Mouse (Mus musculus): ENCODE results near the gene Diras2. TPM values are rescaled to one million over a fixed set of nuclear protein-coding genes. Genes with fewer than 3 reads are reported as not detected.
A peak's percentile ranks its signal among the peaks of the same experiment; 100 is the strongest.

Diras2 gene
- polyA plus RNA-seq, 1 experiment, result 0.91 TPM

DNA sequence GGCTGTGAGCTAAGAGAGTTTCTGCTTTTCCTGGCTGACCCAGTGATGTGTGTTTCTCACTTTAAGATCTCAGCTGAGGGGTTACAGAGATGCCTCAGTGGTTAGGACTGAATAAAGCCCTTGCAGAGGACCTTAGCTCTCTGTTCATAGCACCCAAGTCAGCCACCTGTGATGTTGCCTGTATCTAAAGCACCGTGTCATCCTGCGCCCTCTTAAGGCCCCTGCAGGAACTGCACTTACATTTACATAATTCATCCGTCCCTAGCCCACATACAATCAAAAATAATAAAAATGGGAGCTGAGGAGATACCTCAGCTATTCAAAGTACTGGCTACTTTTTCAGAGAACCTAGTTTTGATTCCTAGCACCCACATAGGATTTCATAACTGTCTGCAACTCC is 54.9 kb downstream of the Diras2 start:
- H3K27ac ChIP-seq (ENCODE audit: insufficient read depth, low read depth, low read length), result no peak overlapping the region
- TF ChIP-seq POLR2A (IDR thresholded peaks at IDR 0.05; ENCODE audit: borderline replicate concordance, low read depth, low read length) (no peak), CTCF (IDR thresholded peaks at IDR 0.05; ENCODE audit: low read depth, low read length) (0 out of 2 replicates have a peak, but pooled peaks have one; percentile 16)
- H3K4me1 ChIP-seq (ENCODE audit: control insufficient read depth, insufficient read depth, low read length), result no peaks in the 10 kb centered on the region
- H3K4me3 ChIP-seq (ENCODE audit: insufficient read depth, low read length), result no peak overlapping the region

GRCm38 (mm10) chr13:52475264-52475663 is 55.8 kb downstream of the Diras2 start:
- Histone ChIP-seq H3K4me1 (ENCODE audit: control insufficient read depth, insufficient read depth, low read length) (no peaks in the 10 kb centered on the region), H3K27ac (ENCODE audit: insufficient read depth, low read depth, low read length) (no peak overlapping the region), H3K4me3 (ENCODE audit: insufficient read depth, low read length) (no peak overlapping the region)
- TF ChIP-seq CTCF (IDR thresholded peaks at IDR 0.05; ENCODE audit: low read depth, low read length), result no peak
- TF ChIP-seq POLR2A (IDR thresholded peaks at IDR 0.05; ENCODE audit: borderline replicate concordance, low read depth, low read length), result no peak

GRCm38 (mm10) chr13:52474807-52475206 is 56.3 kb downstream of the Diras2 start:
- no peak for TF ChIP-seq CTCF (IDR thresholded peaks at IDR 0.05; ENCODE audit: low read depth, low read length)
- no peak for TF ChIP-seq POLR2A (IDR thresholded peaks at IDR 0.05; ENCODE audit: borderline replicate concordance, low read depth, low read length)
- H3K4me1 ChIP-seq (ENCODE audit: control insufficient read depth, insufficient read depth, low read length), result no peaks in the 10 kb centered on the region
- no peak overlapping the region for H3K4me3 ChIP-seq (ENCODE audit: insufficient read depth, low read length)
- H3K27ac ChIP-seq (ENCODE audit: insufficient read depth, low read depth, low read length), result no peak overlapping the region

DNA sequence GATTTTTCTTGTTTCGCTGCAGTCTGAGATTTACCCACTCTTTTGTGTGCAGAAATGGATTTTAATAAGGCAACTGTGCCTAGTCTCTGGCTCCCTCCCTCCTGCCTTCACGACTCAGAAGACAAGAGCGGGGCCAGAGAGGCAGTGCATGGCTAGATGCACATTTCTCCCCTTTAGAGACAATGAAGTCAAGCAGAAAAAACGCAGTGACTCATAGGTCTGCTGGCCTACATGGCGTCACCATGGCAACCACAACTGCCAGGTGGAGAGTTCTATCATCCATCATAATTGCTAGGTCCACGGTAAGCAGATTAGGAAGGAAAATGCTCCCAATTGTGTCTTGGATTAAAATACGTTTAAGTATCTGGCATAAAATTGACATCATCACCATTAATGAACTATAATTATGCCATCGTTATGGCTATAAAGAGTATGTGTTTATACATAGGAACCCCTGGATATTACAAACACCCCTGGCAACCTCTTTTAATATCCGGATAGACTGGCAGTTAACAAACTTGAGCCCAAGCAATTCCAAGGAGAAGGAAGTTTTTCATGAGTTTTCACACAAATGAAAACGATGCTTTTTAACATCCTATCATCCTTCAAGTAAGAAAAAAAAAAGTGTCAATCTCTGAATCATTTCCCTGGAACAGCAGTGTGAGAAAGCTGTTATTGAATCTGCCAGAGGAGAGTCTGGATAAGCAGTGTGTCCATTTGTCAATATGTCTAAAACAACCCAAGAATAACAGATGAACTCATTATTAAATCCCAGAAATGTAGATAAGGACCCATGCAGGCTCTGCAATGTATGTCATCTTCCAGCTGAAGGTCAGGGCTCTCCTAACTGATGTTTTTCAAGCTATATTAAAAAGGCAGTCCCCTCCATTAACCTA is 61.0 kb downstream of the Diras2 start:
- no peak overlapping the region for H3K27ac ChIP-seq (ENCODE audit: insufficient read depth, low read depth, low read length)
- no peak for TF ChIP-seq CTCF (IDR thresholded peaks at IDR 0.05; ENCODE audit: low read depth, low read length)
- no peak for TF ChIP-seq POLR2A (IDR thresholded peaks at IDR 0.05; ENCODE audit: borderline replicate concordance, low read depth, low read length)
- no peak overlapping the region for H3K4me3 ChIP-seq (ENCODE audit: insufficient read depth, low read length)
- H3K4me1 ChIP-seq (ENCODE audit: control insufficient read depth, insufficient read depth, low read length), result no peaks in the 10 kb centered on the region

- TF ChIP-seq CTCF (IDR thresholded peaks at IDR 0.05; ENCODE audit: low read depth, low read length) (no peak), POLR2A (IDR thresholded peaks at IDR 0.05; ENCODE audit: borderline replicate concordance, low read depth, low read length) (no peak)
These were observed 65.9 kb downstream of the Diras2 start for GRCm38 (mm10) chr13:52465141-52465540.

GRCm38 (mm10) chr13:52459982-52460381 is 71.1 kb downstream of the Diras2 start:
- no peaks in the 10 kb centered on the region for H3K4me1 ChIP-seq (ENCODE audit: control insufficient read depth, insufficient read depth, low read length)
- TF ChIP-seq CTCF (IDR thresholded peaks at IDR 0.05; ENCODE audit: low read depth, low read length), result no peak
- no peak for TF ChIP-seq POLR2A (IDR thresholded peaks at IDR 0.05; ENCODE audit: borderline replicate concordance, low read depth, low read length)
- H3K4me3 ChIP-seq (ENCODE audit: insufficient read depth, low read length), result no peak overlapping the region
- H3K27ac ChIP-seq (ENCODE audit: insufficient read depth, low read depth, low read length), result no peak overlapping the region

More at GRCm38 (mm10) chr13:52465141-52465540, 65.9 kb downstream of the Diras2 start:
- Histone ChIP-seq H3K4me3 (ENCODE audit: insufficient read depth, low read length) (no peak overlapping the region), H3K27ac (ENCODE audit: insufficient read depth, low read depth, low read length) (no peak overlapping the region), H3K4me1 (ENCODE audit: control insufficient read depth, insufficient read depth, low read length) (no peaks in the 10 kb centered on the region)

- Histone ChIP-seq H3K4me3 (ENCODE audit: insufficient read depth, low read length) (no peak overlapping the region), H3K4me1 (ENCODE audit: control insufficient read depth, insufficient read depth, low read length) (no peaks in the 10 kb centered on the region), H3K27ac (ENCODE audit: insufficient read depth, low read depth, low read length) (no peak overlapping the region)
- TF ChIP-seq POLR2A (IDR thresholded peaks at IDR 0.05; ENCODE audit: borderline replicate concordance, low read depth, low read length), result no peak
- no peak for TF ChIP-seq CTCF (IDR thresholded peaks at IDR 0.05; ENCODE audit: low read depth, low read length)
These were observed 73.2 kb downstream of the Diras2 start for GRCm38 (mm10) chr13:52457889-52458324.

DNA sequence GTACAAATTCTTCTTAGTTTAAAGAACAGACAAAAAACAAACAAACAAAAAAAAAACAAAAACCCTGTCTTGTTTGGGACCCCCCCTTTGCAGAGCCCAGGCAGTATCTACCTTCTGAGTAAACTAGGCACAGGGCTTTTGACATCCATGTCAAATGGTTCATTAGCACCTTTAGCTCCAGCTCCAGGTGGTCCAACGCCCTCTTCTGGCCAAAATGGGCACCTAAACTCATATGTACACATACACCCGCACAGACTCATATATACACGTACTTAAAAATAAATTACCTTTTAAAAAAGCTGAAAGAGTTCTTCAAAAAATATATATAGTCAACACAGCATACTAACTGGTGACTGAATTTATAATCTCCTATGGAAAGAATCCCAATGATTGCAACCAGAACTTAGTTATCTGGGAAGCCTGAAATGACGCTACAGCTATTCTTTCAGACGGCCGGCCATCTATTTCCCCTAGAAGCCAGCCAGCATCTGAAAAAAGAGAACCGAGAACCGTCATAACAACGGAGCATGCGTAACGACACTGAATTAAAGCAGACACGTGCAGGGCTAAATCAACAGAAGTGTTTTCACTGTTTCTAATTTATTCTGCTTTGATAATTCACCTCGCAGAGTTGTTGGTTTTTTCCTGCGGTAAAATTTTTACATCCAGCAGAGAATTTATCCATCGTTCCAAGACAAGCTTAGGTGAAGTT is 73.7 kb downstream of the Diras2 start:
- Histone ChIP-seq H3K4me1 (ENCODE audit: control insufficient read depth, insufficient read depth, low read length) (no peaks in the 10 kb centered on the region), H3K27ac (ENCODE audit: insufficient read depth, low read depth, low read length) (no peak overlapping the region), H3K4me3 (ENCODE audit: insufficient read depth, low read length) (no peak overlapping the region)
- TF ChIP-seq CTCF (IDR thresholded peaks at IDR 0.05; ENCODE audit: low read depth, low read length), result no peak
- no peak for TF ChIP-seq POLR2A (IDR thresholded peaks at IDR 0.05; ENCODE audit: borderline replicate concordance, low read depth, low read length)

GRCm38 (mm10) chr13:52455329-52455728 is 75.8 kb downstream of the Diras2 start:
- Histone ChIP-seq H3K4me3 (ENCODE audit: insufficient read depth, low read length) (no peak overlapping the region), H3K27ac (ENCODE audit: insufficient read depth, low read depth, low read length) (no peak overlapping the region), H3K4me1 (ENCODE audit: control insufficient read depth, insufficient read depth, low read length) (no peaks in the 10 kb centered on the region)
- TF ChIP-seq CTCF (IDR thresholded peaks at IDR 0.05; ENCODE audit: low read depth, low read length), result no peak
- no peak for TF ChIP-seq POLR2A (IDR thresholded peaks at IDR 0.05; ENCODE audit: borderline replicate concordance, low read depth, low read length)
